Mouse (Mus musculus) limb, embryonic 12.5 days (tissue): Measurements from ENCODE around the gene Fam81a. TPM values are rescaled to one million over a fixed set of nuclear protein-coding genes. Genes with fewer than 3 reads are reported as not detected.

Experiments
- ATAC-seq: fragments of 200-750 bp; cut with Nextera tagmentation; 2 replicates; pipeline ENCODE4 v1.8.0; 2017; ENCODE audit warnings: low read depth, moderate TSS enrichment; ENCODE audit not compliant: insufficient number of reproducible peaks, insufficient read depth, low FRiP score, low TSS enrichment
- H3K27ac ChIP-seq: fragments of 300-500 bp; sonication (generic); 2 replicates; pipeline ENCODE4 v1.5.1; 2016; ENCODE audit warnings: mild to moderate bottlenecking, moderate library complexity
- H3K27me3 ChIP-seq: fragments of 300-500 bp; sonication (generic); 2 replicates; pipeline ENCODE4 v1.6.1; 2016; ENCODE audit warnings: mild to moderate bottlenecking, moderate library complexity
- H3K36me3 ChIP-seq: fragments of 300-500 bp; sonication (generic); 2 replicates; pipeline ENCODE4 v1.6.1; 2016; ENCODE audit warnings: mild to moderate bottlenecking, moderate library complexity
- H3K4me1 ChIP-seq: fragments of 300-500 bp; sonication (generic); replicated peaks from 2 replicates; pipeline ENCODE4 v1.6.1; 2016
- H3K4me2 ChIP-seq: fragments of 300-500 bp; sonication (generic); 2 replicates; pipeline ENCODE4 v1.6.1; 2016; ENCODE audit warnings: mild to moderate bottlenecking, moderate library complexity
- H3K4me3 ChIP-seq: fragments of 300-500 bp; sonication (generic); replicated peaks from 2 replicates; pipeline ENCODE4 v1.5.1; 2016; ENCODE audit warnings: mild to moderate bottlenecking
- H3K9ac ChIP-seq: fragments of 300-500 bp; sonication (generic); replicated peaks from 2 replicates; pipeline ENCODE4 v1.6.1; 2016; ENCODE audit warnings: mild to moderate bottlenecking, moderate library complexity
- H3K9me3 ChIP-seq: fragments of 300-500 bp; sonication (generic); 2 replicates; pipeline ENCODE4 v1.6.1; 2016; ENCODE audit warnings: mild to moderate bottlenecking, moderate library complexity
- WGBS: fragments of 180-500 bp; shearing (Covaris S2); methylation state at CpG from one replicate; pipeline ENCODE4 v1.1.7; 2016; 5-methylcytosine and 5-hydroxymethylcytosine counted together
- polyA plus RNA-seq: library from polyadenylated mRNA; unstranded; fragments of >200 nt; fragmentation: Nextera tagmentation; extraction: Ambion mirVana; gene quantifications from 2 replicates; pipeline ENCODE4 v1.2.1, GENCODE M21; 2016

Gene Fam81a
- polyA plus RNA-seq, 1 experiment from 2014 or later: 1.7 TPM

GRCm38 (mm10) chr9:70140871-70141796 is 1.2 kb downstream of the Fam81a start:
- peak overlapping the region; percentile 56 for H3K9ac ChIP-seq
- WGBS: under 1% methylated on average over 66 of the region's 87 CpGs
- peaks cover 28% of the 10 kb centered on the region for H3K4me1 ChIP-seq
- ATAC-seq: peak; percentile 75; the same call in 1 of the 2 replicates
- peak overlapping the region; percentile 66 for H3K4me3 ChIP-seq
- H3K4me2 ChIP-seq: peak overlapping the region; percentile 99
- peaks cover 47% of the 10 kb centered on the region for H3K27me3 ChIP-seq
- H3K36me3 ChIP-seq: no peaks in the 10 kb centered on the region
- no peaks in the 10 kb centered on the region for H3K9me3 ChIP-seq
- no peak overlapping the region for H3K27ac ChIP-seq

GRCm38 (mm10) chr9:70140340-70140739 is 2.0 kb downstream of the Fam81a start:
- no peak for ATAC-seq
- H3K4me1 ChIP-seq: peaks cover 28% of the 10 kb centered on the region
- no peak overlapping the region for H3K9ac ChIP-seq
- WGBS: 52% methylated on average over 4 of the region's 4 CpGs
- H3K27ac ChIP-seq: no peak overlapping the region
- peak overlapping the region; percentile 66; the same call in 1 of the 2 replicates for H3K4me3 ChIP-seq
- H3K4me2 ChIP-seq: peak overlapping the region; percentile 99
- no peaks in the 10 kb centered on the region for H3K9me3 ChIP-seq
- no peaks in the 10 kb centered on the region for H3K36me3 ChIP-seq
- H3K27me3 ChIP-seq: peaks cover 47% of the 10 kb centered on the region

- no peaks in the 10 kb centered on the region for H3K9me3 ChIP-seq
- no peaks in the 10 kb centered on the region for H3K36me3 ChIP-seq
- H3K27me3 ChIP-seq: peaks cover 50% of the 10 kb centered on the region
- H3K9ac ChIP-seq: no peak overlapping the region
- H3K4me2 ChIP-seq: no peak overlapping the region
- H3K4me3 ChIP-seq: no peak overlapping the region
- ATAC-seq: no peak
- H3K4me1 ChIP-seq: peaks cover 28% of the 10 kb centered on the region
- no peak overlapping the region for H3K27ac ChIP-seq
- 32% methylated on average over 7 of the region's 7 CpGs for WGBS
Observed at GRCm38 (mm10) chr9:70139331-70139885, 3.0 kb downstream of the Fam81a start.

GRCm38 (mm10) chr9:70138511-70138910 is 3.8 kb downstream of the Fam81a start:
- Histone ChIP-seq H3K27ac (no peak overlapping the region), H3K4me3 (no peak overlapping the region), H3K9me3 (no peaks in the 10 kb centered on the region), H3K36me3 (no peaks in the 10 kb centered on the region), H3K4me1 (peaks cover 28% of the 10 kb centered on the region), H3K9ac (no peak overlapping the region), H3K4me2 (no peak overlapping the region), H3K27me3 (peaks cover 50% of the 10 kb centered on the region)
- ATAC-seq: no peak
- 51% methylated on average over 7 of the region's 7 CpGs for WGBS

- Histone ChIP-seq H3K4me1 (peaks cover 28% of the 10 kb centered on the region), H3K9ac (no peak overlapping the region), H3K4me3 (no peak overlapping the region), H3K9me3 (no peaks in the 10 kb centered on the region), H3K36me3 (no peaks in the 10 kb centered on the region), H3K27me3 (peaks cover 45% of the 10 kb centered on the region), H3K27ac (no peak overlapping the region), H3K4me2 (no peak overlapping the region)
- ATAC-seq: no peak
- WGBS: 86% methylated on average over 5 of the region's 5 CpGs
Observed at GRCm38 (mm10) chr9:70137991-70138390, 4.4 kb downstream of the Fam81a start.

GRCm38 (mm10) chr9:70135186-70135585 is 7.2 kb downstream of the Fam81a start:
- peaks cover 20% of the 10 kb centered on the region; the same call in 1 of the 2 replicates for H3K27me3 ChIP-seq
- H3K4me3 ChIP-seq: no peak overlapping the region
- H3K36me3 ChIP-seq: no peaks in the 10 kb centered on the region
- WGBS: 88% methylated on average over 1 of the region's 1 CpGs
- ATAC-seq: no peak
- H3K9me3 ChIP-seq: 0 out of 2 replicates have a peak, but pooled peaks cover 4% of the 10 kb centered on the region
- H3K9ac ChIP-seq: no peak overlapping the region
- H3K27ac ChIP-seq: no peak overlapping the region
- H3K4me1 ChIP-seq: peaks cover 11% of the 10 kb centered on the region
- H3K4me2 ChIP-seq: no peak overlapping the region

- H3K27ac ChIP-seq: no peak overlapping the region
- no peak overlapping the region for H3K4me3 ChIP-seq
- no peak overlapping the region for H3K4me2 ChIP-seq
- H3K36me3 ChIP-seq: no peaks in the 10 kb centered on the region
- peaks cover 6% of the 10 kb centered on the region for H3K4me1 ChIP-seq
- H3K9me3 ChIP-seq: 0 out of 2 replicates have a peak, but pooled peaks cover 4% of the 10 kb centered on the region
- peaks cover 16% of the 10 kb centered on the region; the same call in 1 of the 2 replicates for H3K27me3 ChIP-seq
- no peak for ATAC-seq
- H3K9ac ChIP-seq: no peak overlapping the region
- 64% methylated on average over 5 of the region's 5 CpGs for WGBS
Observed at GRCm38 (mm10) chr9:70134716-70135115, 7.6 kb downstream of the Fam81a start.

- no peak overlapping the region for H3K4me3 ChIP-seq
- no peak overlapping the region for H3K9ac ChIP-seq
- 0 out of 2 replicates have a peak, but pooled peaks cover 4% of the 10 kb centered on the region for H3K9me3 ChIP-seq
- ATAC-seq: no peak
- 86% methylated on average over 9 of the region's 9 CpGs for WGBS
- H3K4me2 ChIP-seq: no peak overlapping the region
- peaks cover 1% of the 10 kb centered on the region for H3K4me1 ChIP-seq
- no peaks in the 10 kb centered on the region for H3K36me3 ChIP-seq
- peaks cover 11% of the 10 kb centered on the region; the same call in 1 of the 2 replicates for H3K27me3 ChIP-seq
- H3K27ac ChIP-seq: no peak overlapping the region
Observed at GRCm38 (mm10) chr9:70134215-70134614, 8.1 kb downstream of the Fam81a start.

- Histone ChIP-seq H3K27ac (no peak overlapping the region), H3K9me3 (0 out of 2 replicates have a peak, but pooled peaks cover 4% of the 10 kb centered on the region), H3K9ac (no peak overlapping the region), H3K4me3 (no peak overlapping the region), H3K36me3 (no peaks in the 10 kb centered on the region), H3K4me1 (no peaks in the 10 kb centered on the region), H3K27me3 (0 out of 2 replicates have a peak, but pooled peaks cover 4% of the 10 kb centered on the region), H3K4me2 (no peak overlapping the region)
- 91% methylated on average over 5 of the region's 5 CpGs for WGBS
- ATAC-seq: no peak
Observed at GRCm38 (mm10) chr9:70130786-70131185, 11.6 kb downstream of the Fam81a start.

GRCm38 (mm10) chr9:70111869-70112286 is 30.5 kb downstream of the Fam81a start:
- 4% methylated on average over 10 of the region's 10 CpGs for WGBS
- Histone ChIP-seq H3K36me3 (no peaks in the 10 kb centered on the region), H3K4me1 (0 out of 2 replicates have a peak, but pooled peaks cover 10% of the 10 kb centered on the region), H3K9me3 (no peaks in the 10 kb centered on the region), H3K4me2 (peak overlapping the region; percentile 51), H3K9ac (peak overlapping the region; percentile 40; the same call in 1 of the 2 replicates), H3K4me3 (peak overlapping the region; percentile 29), H3K27ac (no peak overlapping the region), H3K27me3 (no peaks in the 10 kb centered on the region; the same call in 1 of the 2 replicates)
- ATAC-seq: 0 out of 2 replicates have a peak, but pooled peaks have one; percentile 47

- 0 out of 2 replicates have a peak, but pooled peaks cover 10% of the 10 kb centered on the region for H3K4me1 ChIP-seq
- no peak overlapping the region for H3K4me2 ChIP-seq
- 75% methylated on average over 7 of the region's 7 CpGs for WGBS
- no peak overlapping the region for H3K9ac ChIP-seq
- H3K9me3 ChIP-seq: no peaks in the 10 kb centered on the region
- H3K4me3 ChIP-seq: no peak overlapping the region
- no peak overlapping the region for H3K27ac ChIP-seq
- ATAC-seq: no peak
- H3K27me3 ChIP-seq: no peaks in the 10 kb centered on the region; the same call in 1 of the 2 replicates
- no peaks in the 10 kb centered on the region for H3K36me3 ChIP-seq
Observed at GRCm38 (mm10) chr9:70110871-70111270, 31.5 kb downstream of the Fam81a start.
